Mouse (Mus musculus) heart, postnatal 36 days (tissue): Measurements from ENCODE around the gene Slit3. TPM values are rescaled to one million over a fixed set of nuclear protein-coding genes. Genes with fewer than 3 reads are reported as not detected.

Experiments
- DNase-seq, 2 experiments: peaks; one replicate each; pipeline ENCODE4 v3.0.0; 2021 to 2022
- intact Hi-C: fragments of 180-260 bp; cut with DNase I; formaldehyde crosslinking; loops from one replicate; pipeline ENCODE4 v1.15.1; 2025
- total RNA-seq, 2 experiments: library from RNA; stranded (reverse); gene quantifications; 2 replicates each; pipeline ENCODE4 v1.2.3; 2021

Slit3 gene
- total RNA-seq, 2 experiments from 2014 or later: 12.0 to 13.1 TPM

DNA sequence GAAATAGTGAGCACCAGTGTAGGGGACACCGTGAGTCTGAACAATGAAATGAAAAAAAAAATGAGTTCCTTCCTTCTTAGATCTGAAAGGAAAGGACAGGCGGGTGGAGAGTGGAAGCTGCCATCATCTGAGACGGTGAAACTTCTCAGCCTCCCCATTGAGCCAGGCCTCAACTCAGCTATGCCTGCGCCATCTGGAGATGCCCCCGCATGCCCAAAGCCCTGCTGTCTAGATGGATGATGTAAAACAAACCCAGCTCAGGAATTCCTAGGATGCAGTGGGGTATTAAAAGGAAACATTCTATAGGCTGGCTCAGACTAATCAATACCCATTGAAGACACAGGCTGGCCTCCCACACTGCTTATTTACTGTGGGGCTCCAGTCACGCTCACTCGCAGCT is 477.7 kb downstream of the Slit3 start:
- no peak for DNase-seq
- intact Hi-C loops: no loop called here

- DNase-seq: no peak
- intact Hi-C loops: loop anchor here (5.0 kb wide), 1 partner anchor 66 kb away; no protein-coding TSS in a partner anchor
Observed at GRCm38 (mm10) chr11:35601652-35602240, 480.7 kb downstream of the Slit3 start.

GRCm38 (mm10) chr11:35602586-35602985 is 481.6 kb downstream of the Slit3 start:
- intact Hi-C loops: loop anchor here (5.0 kb wide), 1 partner anchor 65 kb away; no protein-coding TSS in a partner anchor
- DNase-seq: no peak

- intact Hi-C loops: loop anchor here (5.0 kb wide), 1 partner anchor 63 kb away; no protein-coding TSS in a partner anchor
- DNase-seq: no peak
Observed at GRCm38 (mm10) chr11:35603946-35604345, 482.9 kb downstream of the Slit3 start.

- intact Hi-C loops: loop anchor here (5.0 kb wide), 1 partner anchor 62 kb away; no protein-coding TSS in a partner anchor
- DNase-seq: no peak
Observed at GRCm38 (mm10) chr11:35604848-35605790, 484.1 kb downstream of the Slit3 start.

DNA sequence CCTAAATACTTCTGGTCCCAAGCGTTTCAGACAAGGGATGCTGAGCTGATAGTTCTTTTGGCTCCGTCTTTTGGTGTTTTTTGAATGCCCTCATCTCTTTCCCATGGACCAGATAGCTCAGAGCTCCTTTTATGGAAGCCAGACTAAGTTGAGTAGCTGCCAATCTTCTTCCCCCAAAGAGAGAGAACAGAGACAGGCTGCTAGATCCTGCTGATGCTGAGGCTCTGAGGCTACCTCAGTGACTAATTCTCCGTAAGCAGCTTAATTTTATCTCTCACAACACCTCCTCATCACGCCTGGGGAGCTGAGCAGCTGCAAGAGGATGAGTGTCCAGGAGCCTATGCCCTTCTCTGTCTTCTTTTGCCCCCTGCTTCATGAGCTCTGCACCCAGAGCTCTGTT is 486.2 kb downstream of the Slit3 start:
- DNase-seq: no peak
- intact Hi-C loops: no loop called here

- DNase-seq: no peak
- intact Hi-C loops: no loop called here
Observed at GRCm38 (mm10) chr11:35608794-35609193, 487.8 kb downstream of the Slit3 start.

DNA sequence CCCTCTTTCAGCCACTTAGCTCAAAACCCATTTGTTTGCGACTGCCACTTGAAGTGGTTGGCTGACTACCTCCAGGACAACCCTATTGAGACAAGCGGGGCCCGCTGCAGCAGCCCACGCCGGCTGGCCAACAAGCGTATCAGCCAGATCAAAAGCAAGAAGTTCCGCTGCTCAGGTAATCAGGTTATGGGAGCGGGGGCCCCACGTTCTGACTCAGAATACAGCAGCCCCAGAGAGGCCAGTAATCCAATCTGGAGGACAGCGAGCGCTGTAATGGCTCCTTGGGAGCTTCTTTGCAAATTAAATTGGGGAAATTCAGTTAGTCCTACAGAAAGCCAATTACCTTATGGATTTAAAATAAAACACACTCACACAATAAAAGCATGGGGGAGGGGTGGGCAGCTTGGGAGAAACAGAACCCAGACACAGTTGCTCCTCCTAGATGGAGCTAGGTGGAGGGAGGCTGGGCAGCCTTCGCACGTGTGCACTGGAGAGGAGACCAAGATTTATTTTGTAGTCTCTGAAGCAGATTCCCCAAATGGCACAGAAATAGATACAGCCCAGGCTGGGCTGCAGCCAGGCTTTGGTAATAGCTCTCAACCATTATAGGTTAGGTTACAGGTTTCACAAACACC is 491.4 kb downstream of the Slit3 start:
- DNase-seq: no peak

GRCm38 (mm10) chr11:35614530-35614929 is 493.5 kb downstream of the Slit3 start:
- no peak for DNase-seq
- intact Hi-C loops: no loop called here

More for the DNA sequence above, 491.4 kb downstream of the Slit3 start:
- intact Hi-C loops: no loop called here

GRCm38 (mm10) chr11:35619421-35619820 is 498.4 kb downstream of the Slit3 start:
- intact Hi-C loops: no loop called here
- no peak for DNase-seq

GRCm38 (mm10) chr11:35622736-35623135 is 501.7 kb downstream of the Slit3 start:
- intact Hi-C loops: no loop called here
- DNase-seq: no peak

GRCm38 (mm10) chr11:35624515-35625270 is 503.7 kb downstream of the Slit3 start:
- intact Hi-C loops: no loop called here
- DNase-seq: peak in 1 of 2 experiments; percentile 13

DNA sequence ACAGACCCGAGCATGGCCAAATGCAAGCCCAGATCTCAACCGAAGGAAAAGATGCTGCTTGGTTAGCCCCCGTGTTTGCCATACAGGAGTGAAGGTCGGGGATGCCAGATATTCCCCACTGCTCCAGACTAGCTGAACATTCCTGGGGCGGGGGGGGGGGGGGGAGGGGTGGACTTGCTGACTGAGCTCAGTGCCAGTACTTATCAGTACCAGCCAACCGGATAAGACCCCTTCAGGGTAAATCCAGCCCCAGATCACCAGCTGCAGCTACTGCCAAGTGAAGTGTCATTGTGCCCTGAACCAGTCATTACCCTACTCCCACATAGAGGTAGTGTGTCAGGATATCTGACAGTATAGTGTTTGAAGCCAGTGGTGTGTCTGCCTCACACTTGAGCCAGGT is 504.6 kb downstream of the Slit3 start:
- intact Hi-C loops: no loop called here

GRCm38 (mm10) chr11:35626161-35626885 is 505.3 kb downstream of the Slit3 start:
- intact Hi-C loops: no loop called here
- DNase-seq: peak; percentile 30 to 31

More for the DNA sequence above, 504.6 kb downstream of the Slit3 start:
- DNase-seq: no peak

GRCm38 (mm10) chr11:35627815-35628214 is 506.8 kb downstream of the Slit3 start:
- peak in 1 of 2 experiments; percentile 11 for DNase-seq
- intact Hi-C loops: no loop called here

DNA sequence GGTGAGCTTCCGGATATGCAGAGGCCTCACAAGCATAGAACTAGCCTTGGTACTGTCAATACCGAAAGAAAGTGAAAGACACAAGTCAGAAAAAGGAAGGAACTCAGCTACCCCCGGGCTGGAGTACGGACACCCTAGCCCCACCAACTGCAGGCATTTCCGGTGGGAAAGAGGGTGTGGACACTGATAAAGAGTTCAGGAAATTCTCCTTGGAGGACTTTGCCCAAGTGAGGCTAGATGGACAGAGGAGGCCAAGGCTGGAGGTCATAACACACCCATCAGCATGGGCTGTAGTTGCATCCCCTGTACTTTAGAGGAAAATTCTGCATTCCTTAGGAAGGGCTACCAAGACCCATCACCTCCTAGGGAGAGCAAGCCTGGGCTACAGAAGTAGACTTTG is 511.2 kb downstream of the Slit3 start:
- intact Hi-C loops: no loop called here
- DNase-seq: no peak

GRCm38 (mm10) chr11:35637102-35637501 is 516.1 kb downstream of the Slit3 start:
- DNase-seq: no peak
- intact Hi-C loops: no loop called here

- DNase-seq: no peak
Observed at GRCm38 (mm10) chr11:35638862-35639384, 517.9 kb downstream of the Slit3 start.

GRCm38 (mm10) chr11:35639428-35639827 is 518.4 kb downstream of the Slit3 start:
- no peak for DNase-seq
- intact Hi-C loops: no loop called here

More at GRCm38 (mm10) chr11:35638862-35639384, 517.9 kb downstream of the Slit3 start:
- intact Hi-C loops: no loop called here
